Comparison of ENCODE assay signal across 16 mouse cellular contexts in the genomic region with DNA sequence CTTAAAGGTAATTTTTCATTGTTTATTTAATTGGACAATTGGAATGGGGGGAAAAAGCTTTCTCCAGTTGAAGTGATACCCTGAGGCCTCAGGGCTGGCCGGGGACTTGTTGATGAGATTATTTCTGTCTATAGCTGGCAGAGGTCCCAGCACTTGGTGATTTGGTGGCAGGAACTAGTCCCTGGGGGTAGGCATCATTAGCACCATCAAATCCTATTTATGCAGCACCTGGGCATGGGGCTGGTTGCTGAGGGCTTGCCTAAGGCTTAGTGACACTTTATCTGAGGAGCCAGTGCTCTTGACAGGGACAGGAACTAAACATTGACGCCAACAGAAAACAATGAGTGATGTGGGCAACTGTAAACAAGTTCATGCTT.
DNase-seq lines count a peak whose midpoint lies in the region; ATAC-seq and TF ChIP-seq lines count a peak whose summit lies in the region.
"Had no signal": no experiment of that assay in that cellular context is flagged by ENCODE, and none has a peak within 500 bp of the region (broad histone marks: within the 10 kb centered on the region; RNA-seq: fewer than 3 reads in every experiment).

No protein-coding gene starts in this region.

- H3K4me2 ChIP-seq in embryonic facial prominence, embryonic 14.5 days (ENCODE audit: low read depth, low read length), result no peak overlapping the region
- H3K4me2 ChIP-seq in hindbrain, embryonic 15.5 days, result no peak overlapping the region
- H3K4me2 ChIP-seq: embryonic facial prominence, embryonic 15.5 days; kidney, embryonic 15.5 days; liver, embryonic 12.5 days had no signal

- intact Hi-C loops in heart, postnatal 25 days (cut with DNase I), result no loop called here

- no peak for TF ChIP-seq POLR2A in brain, embryonic 14.5 days (IDR thresholded peaks at IDR 0.05; ENCODE audit: borderline replicate concordance, extremely low read depth, insufficient read depth, insufficient read length, poor library complexity, severe bottlenecking)

- H3K4me1 ChIP-seq in embryonic facial prominence, embryonic 14.5 days (ENCODE audit: control insufficient read depth, insufficient read depth, low read length), result no peaks in the 10 kb centered on the region
- peaks cover 9% of the 10 kb centered on the region for H3K4me1 ChIP-seq in embryonic facial prominence, embryonic 10.5 days
- peaks cover 15% of the 10 kb centered on the region for H3K4me1 ChIP-seq in hindbrain, embryonic 15.5 days (replicated peaks)
- H3K4me1 ChIP-seq: embryonic facial prominence, embryonic 15.5 days; kidney, embryonic 15.5 days; liver, embryonic 12.5 days had no signal

- 0 out of 2 replicates have a peak, but pooled peaks cover 7% of the 10 kb centered on the region for H3K36me3 ChIP-seq in embryonic facial prominence, embryonic 14.5 days (ENCODE audit: control insufficient read depth, insufficient read depth, low read length)
- H3K36me3 ChIP-seq in embryonic facial prominence, embryonic 10.5 days (replicated peaks), result peaks cover 54% of the 10 kb centered on the region
- no peaks in the 10 kb centered on the region; the same call in none of the 2 replicates for H3K36me3 ChIP-seq in hindbrain, embryonic 15.5 days
- H3K36me3 ChIP-seq: liver, embryonic 12.5 days had no signal

- no peak overlapping the region for H3K9ac ChIP-seq in embryonic facial prominence, embryonic 14.5 days (ENCODE audit: low read depth, low read length)
- H3K9ac ChIP-seq in hindbrain, embryonic 15.5 days, result no peak overlapping the region
- H3K9ac ChIP-seq: embryonic facial prominence, embryonic 15.5 days; kidney, embryonic 15.5 days; liver, embryonic 12.5 days had no signal

- no peaks in the 10 kb centered on the region for H3K27me3 ChIP-seq in embryonic facial prominence, embryonic 14.5 days (replicated peaks; ENCODE audit: control insufficient read depth, insufficient read depth, low read length)
- no peaks in the 10 kb centered on the region for H3K27me3 ChIP-seq in embryonic facial prominence, embryonic 10.5 days (replicated peaks; ENCODE audit: low read depth, poor library complexity, severe bottlenecking)
- H3K27me3 ChIP-seq in hindbrain, embryonic 15.5 days, result no peaks in the 10 kb centered on the region
- H3K27me3 ChIP-seq: embryonic facial prominence, embryonic 15.5 days; kidney, embryonic 15.5 days; liver, embryonic 12.5 days had no signal

- H3K27ac ChIP-seq in embryonic facial prominence, embryonic 14.5 days (replicated peaks; ENCODE audit: low read depth, low read length), result no peak overlapping the region
- no peak overlapping the region for H3K27ac ChIP-seq in embryonic facial prominence, embryonic 10.5 days (replicated peaks)
- no peak overlapping the region for H3K27ac ChIP-seq in hindbrain, embryonic 15.5 days (replicated peaks)
- H3K27ac ChIP-seq: embryonic facial prominence, embryonic 15.5 days; kidney, embryonic 15.5 days; liver, embryonic 12.5 days had no signal

- DNase-seq in embryonic facial prominence, embryonic 14.5 days (ENCODE audit: low spot score), result peak; percentile 27
- no peak for DNase-seq in embryonic facial prominence, embryonic 10.5 days (ENCODE audit: low spot score)
- DNase-seq in heart, postnatal 4 days, result peak; percentile 16
- DNase-seq in heart, postnatal 25 days (ENCODE audit: low spot score), result no peak
- peak; percentile 90 for DNase-seq in brain, embryonic 14.5 days (ENCODE audit: low read depth)
- no peak for DNase-seq in urinary bladder, adult 2 months (ENCODE audit: low spot score)
- DNase-seq in embryo, embryonic 9.5 days (ENCODE audit: extremely low spot score), result no peak
- DNase-seq: cerebellum, postnatal 25 days; lung, postnatal 10 days; right cerebral cortex, postnatal 25 days; thymus, adult 18-20 months had no signal

- no peak overlapping the region for H3K4me3 ChIP-seq in embryonic facial prominence, embryonic 14.5 days (ENCODE audit: low read depth, low read length)
- no peak overlapping the region for H3K4me3 ChIP-seq in embryonic facial prominence, embryonic 10.5 days
- no peak overlapping the region for H3K4me3 ChIP-seq in hindbrain, embryonic 15.5 days
- H3K4me3 ChIP-seq: embryonic facial prominence, embryonic 15.5 days; kidney, embryonic 15.5 days; liver, embryonic 12.5 days had no signal

- peak; percentile 41; the same call in 1 of the 2 replicates for ATAC-seq in embryonic facial prominence, embryonic 14.5 days (ENCODE audit: low read depth)
- ATAC-seq in hindbrain, embryonic 15.5 days (ENCODE audit: low FRiP score, low read depth), result peak; percentile 9; the same call in 1 of the 2 replicates
- ATAC-seq: inflammation-experienced regulatory T-cells, adult 6 months; liver, embryonic 12.5 days had no signal

- no peak for TF ChIP-seq CTCF in brain, embryonic 14.5 days (IDR thresholded peaks at IDR 0.05; ENCODE audit: borderline replicate concordance, extremely low read depth, insufficient read depth, insufficient read length)

- no peaks in the 10 kb centered on the region for H3K9me3 ChIP-seq in embryonic facial prominence, embryonic 14.5 days (ENCODE audit: control insufficient read depth, low read length)
- no peaks in the 10 kb centered on the region for H3K9me3 ChIP-seq in embryonic facial prominence, embryonic 10.5 days
- H3K9me3 ChIP-seq in hindbrain, embryonic 15.5 days, result no peaks in the 10 kb centered on the region
- H3K9me3 ChIP-seq: embryonic facial prominence, embryonic 15.5 days; kidney, embryonic 15.5 days; liver, embryonic 12.5 days had no signal

- 52% methylated on average over 2 of the region's 2 CpGs for WGBS in embryonic facial prominence, embryonic 14.5 days
- WGBS in embryonic facial prominence, embryonic 10.5 days, result 66% methylated on average over 2 of the region's 2 CpGs
- WGBS in hindbrain, embryonic 15.5 days, result 19% methylated on average over 2 of the region's 2 CpGs

Comparison
In these comparisons a context has a peak if more than half of its experiments do, and no peak if none do; other contexts are left out.
1. DNase-seq: peak in embryonic facial prominence, embryonic 14.5 days (single experiment), heart, postnatal 4 days (single experiment) and brain, embryonic 14.5 days (single experiment); none in embryonic facial prominence, embryonic 10.5 days (single experiment), heart, postnatal 25 days (single experiment), urinary bladder, adult 2 months (single experiment) and embryo, embryonic 9.5 days (single experiment).